Mouse (Mus musculus): Measurements from ENCODE around the gene Ppl.

GRCm38 (mm10) chr16:5130196-5130595, 2.0 kb downstream of the Ppl start:
- TF ChIP-seq POLR2A (IDR thresholded peaks at IDR 0.05; ENCODE audit: borderline replicate concordance, extremely low read depth, insufficient read depth, insufficient read length, poor library complexity, severe bottlenecking) = no peak
- no peak for TF ChIP-seq CTCF (IDR thresholded peaks at IDR 0.05; ENCODE audit: borderline replicate concordance, extremely low read depth, insufficient read depth, insufficient read length)

Data from brain, embryonic 14.5 days (tissue).